Mouse (Mus musculus) lung, postnatal 10 days (tissue): ENCODE measurements around the gene Sppl3.
"Not testable (repeated sequence)": the region's sequence is repeated elsewhere in the genome, so short reads cannot be mapped to it uniquely, and the experiment has no call there.

Experiments used
- DNase-seq: peaks from one replicate; pipeline ENCODE4 v3.0.0; 2021

Sppl3 gene

GRCm38 (mm10) chr5:115076144-115076901, 65.4 kb downstream of the Sppl3 start:
- peak; percentile 82 for DNase-seq

DNA sequence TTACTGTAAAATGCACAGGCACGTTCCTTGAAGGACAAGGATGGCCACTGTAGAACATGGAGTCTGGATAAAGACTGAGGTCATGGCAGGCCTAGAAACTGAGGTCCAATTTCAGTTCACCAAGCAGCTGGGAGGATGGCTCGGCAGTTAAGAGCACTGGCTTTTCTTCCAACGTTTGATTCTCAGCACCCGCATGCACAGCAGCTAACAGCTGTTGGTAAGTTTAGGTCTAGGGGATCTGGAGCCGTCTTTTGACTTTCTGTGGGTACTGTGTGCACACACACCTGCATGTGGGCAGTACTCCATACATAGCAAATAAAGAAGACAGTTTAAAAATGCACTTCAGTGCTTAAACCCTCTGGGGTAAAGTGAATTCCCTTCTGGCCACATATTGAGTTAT, 70.7 kb downstream of the Sppl3 start:
- DNase-seq = no peak

- DNase-seq = no peak
Observed at GRCm38 (mm10) chr5:115083492-115083891, 72.6 kb downstream of the Sppl3 start.

DNA sequence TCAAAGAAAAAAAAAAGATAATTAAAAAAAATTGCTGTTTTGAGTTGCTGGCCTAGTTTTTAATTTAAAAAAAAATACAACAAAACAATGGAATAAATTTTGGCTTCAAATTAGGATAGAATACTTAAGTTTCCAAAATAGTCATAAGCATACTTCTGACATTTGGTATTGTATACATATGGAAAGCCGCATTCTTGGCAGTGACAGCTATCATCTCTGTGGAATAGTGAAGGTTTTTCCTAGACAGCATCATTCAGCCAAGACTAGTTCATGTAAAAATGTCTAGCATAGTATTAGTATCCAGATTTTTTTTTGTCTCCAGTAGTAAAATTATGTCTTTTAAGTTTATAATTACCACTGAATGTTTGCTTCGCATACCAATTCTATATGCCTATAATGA, 74.7 kb downstream of the Sppl3 start:
- DNase-seq = no peak

- DNase-seq = no peak
Observed at GRCm38 (mm10) chr5:115089592-115090268, 78.8 kb downstream of the Sppl3 start.

- no peak for DNase-seq
Observed at GRCm38 (mm10) chr5:115091015-115091414, 80.1 kb downstream of the Sppl3 start.

DNA sequence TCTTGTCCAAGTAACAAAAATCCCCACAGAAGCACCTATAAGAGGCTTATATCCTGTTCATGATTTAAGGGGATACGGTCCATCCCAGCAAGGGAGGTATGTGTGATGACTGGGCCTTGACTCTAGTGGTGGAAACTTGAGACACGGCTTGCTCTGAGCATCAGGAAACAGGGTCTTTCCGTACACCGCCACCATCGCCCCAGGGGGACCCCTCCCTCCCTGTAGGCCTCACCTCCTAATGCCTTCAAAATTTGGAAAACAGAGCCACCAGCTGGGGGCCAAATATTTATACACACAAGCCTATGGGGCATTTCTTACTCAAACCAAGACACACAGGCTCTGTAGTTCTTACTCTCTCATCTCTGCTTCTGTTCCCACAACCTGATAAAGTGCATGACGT, 80.8 kb downstream of the Sppl3 start:
- DNase-seq = no peak

DNA sequence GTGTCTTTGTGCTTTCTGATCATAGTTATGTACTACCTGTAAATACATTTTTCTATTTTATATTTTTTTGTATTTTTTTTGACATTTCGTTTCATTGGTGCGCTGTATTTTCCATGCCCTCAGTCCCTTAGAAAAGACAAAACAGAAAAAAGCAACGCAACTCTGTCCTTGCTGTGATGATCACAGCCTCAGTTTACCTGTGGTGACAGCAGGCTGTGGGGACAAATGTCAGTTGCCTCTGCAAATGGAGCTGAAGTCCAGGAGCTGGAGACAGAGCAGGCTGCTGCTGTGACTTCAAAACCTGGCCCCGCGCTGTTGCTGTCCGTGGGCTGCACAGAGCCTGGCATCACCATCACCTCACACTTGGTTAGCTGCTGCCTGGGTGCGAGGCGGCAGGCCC, 87.3 kb downstream of the Sppl3 start, which contains the start of gene Gm10401:
Gm10401 (minus strand) TSS at position 101 of the 400 bp plus-strand sequence.
- DNase-seq = no peak

DNA sequence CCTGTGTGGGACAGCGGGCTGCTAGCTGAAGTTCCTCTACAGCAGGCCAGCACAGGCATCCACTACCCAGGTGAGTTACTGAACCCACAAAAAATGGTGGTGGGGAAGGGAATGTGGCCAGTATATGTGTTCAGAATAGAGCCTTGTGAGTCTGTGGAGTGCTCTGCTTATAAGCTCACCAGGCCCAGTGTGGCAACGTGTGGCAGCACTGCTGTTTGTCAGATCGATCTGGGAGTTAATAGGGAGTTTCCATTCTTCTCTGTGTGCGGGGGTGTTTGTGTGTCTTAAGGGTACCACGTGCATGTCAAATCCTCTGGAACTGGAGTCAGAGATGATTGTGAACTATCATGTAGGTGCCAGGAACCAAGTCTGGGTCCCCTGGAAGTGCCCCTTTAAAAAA, 88.6 kb downstream of the Sppl3 start:
- no peak for DNase-seq

- DNase-seq = peak; percentile 43
Observed at GRCm38 (mm10) chr5:115099991-115100390, 89.1 kb downstream of the Sppl3 start.

- DNase-seq = no peak
Observed at GRCm38 (mm10) chr5:115100473-115100872, 89.5 kb downstream of the Sppl3 start.

GRCm38 (mm10) chr5:115102231-115102630, 91.3 kb downstream of the Sppl3 start:
- DNase-seq = no peak

DNA sequence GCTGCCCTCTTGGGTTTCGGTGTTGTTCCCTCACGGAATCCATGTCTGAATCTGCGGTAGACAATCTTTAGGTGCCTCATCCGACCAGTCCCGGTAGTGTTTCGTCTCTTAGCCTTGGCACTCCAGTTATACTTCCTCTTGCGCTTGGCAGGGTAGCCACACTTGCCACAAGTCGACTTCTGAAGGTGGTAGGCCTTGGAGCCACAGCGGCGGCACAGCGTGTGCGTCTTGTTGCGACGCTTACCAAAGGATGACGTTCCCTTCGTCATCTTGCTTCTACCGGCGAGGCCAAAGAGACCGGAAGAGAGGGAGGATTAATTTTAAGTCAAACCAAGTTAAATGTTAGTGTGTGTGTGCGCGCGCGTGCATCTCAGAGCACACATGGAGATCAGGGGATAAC, 92.3 kb downstream of the Sppl3 start:
- not testable (repeated sequence) for DNase-seq

- no peak for DNase-seq
Observed at GRCm38 (mm10) chr5:115111156-115111555, 100.2 kb downstream of the Sppl3 start.

DNA sequence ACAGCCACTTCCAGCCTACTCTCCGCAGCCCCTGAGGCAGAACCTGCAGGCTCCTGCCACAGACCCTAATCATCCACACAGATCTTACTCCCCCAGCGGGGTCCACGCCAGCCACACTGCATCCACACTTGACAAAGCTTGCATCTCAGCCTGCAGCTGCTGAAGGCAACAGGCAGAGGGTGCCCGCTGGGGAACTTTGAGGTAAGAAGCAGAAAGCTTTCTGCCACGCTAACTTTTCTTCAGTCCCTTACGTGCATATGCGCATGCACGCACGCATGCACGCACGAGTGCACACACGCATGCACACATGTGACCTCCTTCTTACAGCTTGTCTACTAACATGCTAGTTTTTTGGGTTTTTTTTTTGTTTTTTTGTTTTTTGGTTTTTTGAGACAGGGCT, 102.3 kb downstream of the Sppl3 start:
- DNase-seq = no peak

DNA sequence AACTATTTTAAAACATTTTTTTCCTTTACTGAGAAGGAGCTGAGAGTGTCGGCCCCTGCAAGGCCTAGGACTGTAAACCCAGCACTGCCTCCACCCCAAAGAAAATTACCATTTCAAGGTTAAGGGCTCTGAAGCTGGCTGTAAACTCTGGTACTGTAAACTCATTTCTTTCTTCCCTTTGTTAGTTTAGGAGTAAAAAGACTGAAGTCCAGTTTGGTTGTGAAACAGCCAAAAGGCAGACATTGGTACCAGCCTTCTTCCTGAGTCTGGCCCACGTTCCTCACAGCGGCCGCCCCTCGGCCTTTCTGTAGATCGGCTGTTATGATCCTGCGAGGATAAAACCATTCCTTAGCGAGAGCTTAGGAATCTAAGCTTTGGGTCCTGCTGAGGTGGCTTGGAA, 103.6 kb downstream of the Sppl3 start:
- no peak for DNase-seq

DNA sequence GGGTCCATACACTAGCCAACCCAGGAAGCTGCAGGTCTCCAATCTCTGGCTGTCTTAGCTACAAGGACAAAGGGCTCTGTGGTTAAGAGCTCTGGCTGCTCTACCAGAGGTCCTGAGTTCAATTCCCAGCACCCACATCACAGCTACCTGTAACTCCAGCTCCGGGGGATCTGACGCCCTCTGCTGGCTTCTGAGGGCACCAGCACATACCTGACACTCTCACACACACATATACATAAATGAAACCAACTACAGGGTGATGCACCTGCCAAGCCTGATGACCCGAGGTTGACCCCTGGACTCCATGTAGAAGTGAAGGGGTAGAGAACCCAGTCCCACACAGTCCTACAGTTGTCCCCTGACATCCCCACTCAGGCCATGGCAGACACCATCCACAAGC, 105.5 kb downstream of the Sppl3 start:
- DNase-seq = no peak

DNA sequence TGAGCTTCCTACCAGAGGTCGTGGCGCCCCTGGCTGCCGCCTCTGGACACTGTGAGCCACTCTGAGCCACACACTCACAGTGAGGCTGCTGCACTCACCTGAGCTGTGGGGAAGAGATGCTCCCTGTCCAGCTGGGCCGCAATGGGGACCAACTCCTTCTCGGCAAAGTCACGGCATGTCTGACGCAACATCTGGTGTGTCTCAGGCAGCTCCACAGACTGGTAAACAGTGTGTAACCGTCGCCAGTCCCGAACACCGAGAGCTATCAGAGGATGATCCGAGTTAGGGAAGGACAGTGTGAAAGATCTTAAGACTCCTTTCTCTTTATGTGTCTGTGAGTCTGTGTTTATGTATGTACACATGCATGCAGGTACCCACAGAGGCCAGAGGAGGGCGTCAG, 106.5 kb downstream of the Sppl3 start:
- no peak for DNase-seq

DNA sequence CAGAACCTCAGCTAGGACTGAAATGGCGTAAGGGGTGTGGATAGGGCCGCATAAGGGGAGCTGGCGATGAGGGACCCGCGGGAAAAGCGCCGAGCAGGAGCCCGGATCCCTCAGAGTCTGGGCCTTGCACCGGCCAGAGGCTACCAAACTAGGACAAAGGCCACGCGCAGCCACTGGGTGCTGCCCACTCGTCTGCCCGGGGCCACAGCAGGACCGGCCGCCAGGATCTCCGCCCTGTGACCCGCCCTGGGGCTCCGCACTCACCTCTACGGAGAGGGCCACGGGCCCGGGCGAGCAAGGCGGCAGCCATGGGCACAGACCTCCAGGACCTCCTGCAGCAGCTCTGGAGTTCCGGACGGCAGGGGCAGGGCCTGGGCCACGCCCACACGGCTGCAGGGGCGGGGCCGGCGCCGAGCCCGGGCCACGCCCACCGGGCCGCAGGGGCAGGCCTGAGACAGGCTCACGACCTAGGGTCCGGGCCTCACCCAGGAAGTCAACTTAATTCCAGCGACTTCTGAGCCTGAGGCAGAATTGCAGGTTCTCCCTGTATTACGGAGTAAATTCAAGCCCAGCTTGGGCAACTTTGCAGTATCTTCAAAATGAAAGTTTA, 108.1 kb downstream of the Sppl3 start, which contains the start of gene Acads:
Acads (minus strand) TSS at position 386 of the 610 bp plus-strand sequence.
- DNase-seq = peak; percentile 89

DNA sequence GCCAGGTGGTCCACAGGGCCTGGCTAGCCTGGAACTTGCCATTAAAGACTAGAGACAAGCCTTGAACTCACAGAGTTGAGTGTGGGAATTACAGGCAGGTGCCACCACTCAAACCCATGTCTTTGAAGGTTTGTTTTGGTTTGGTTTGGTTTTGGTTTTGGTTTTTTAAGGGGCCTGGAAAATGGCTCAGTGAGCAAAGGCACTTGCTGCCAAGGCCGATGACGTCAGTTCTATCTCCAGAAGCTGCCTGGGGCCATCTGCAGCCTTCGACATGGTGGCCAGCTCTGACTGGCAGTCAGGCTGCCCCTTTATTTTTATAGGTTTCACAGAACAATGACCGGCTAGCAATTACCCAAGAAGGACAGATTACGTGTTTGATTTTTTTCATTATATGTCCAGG, 110.0 kb downstream of the Sppl3 start:
- DNase-seq = no peak

GRCm38 (mm10) chr5:115124690-115125089, 113.8 kb downstream of the Sppl3 start:
- DNase-seq = no peak

DNA sequence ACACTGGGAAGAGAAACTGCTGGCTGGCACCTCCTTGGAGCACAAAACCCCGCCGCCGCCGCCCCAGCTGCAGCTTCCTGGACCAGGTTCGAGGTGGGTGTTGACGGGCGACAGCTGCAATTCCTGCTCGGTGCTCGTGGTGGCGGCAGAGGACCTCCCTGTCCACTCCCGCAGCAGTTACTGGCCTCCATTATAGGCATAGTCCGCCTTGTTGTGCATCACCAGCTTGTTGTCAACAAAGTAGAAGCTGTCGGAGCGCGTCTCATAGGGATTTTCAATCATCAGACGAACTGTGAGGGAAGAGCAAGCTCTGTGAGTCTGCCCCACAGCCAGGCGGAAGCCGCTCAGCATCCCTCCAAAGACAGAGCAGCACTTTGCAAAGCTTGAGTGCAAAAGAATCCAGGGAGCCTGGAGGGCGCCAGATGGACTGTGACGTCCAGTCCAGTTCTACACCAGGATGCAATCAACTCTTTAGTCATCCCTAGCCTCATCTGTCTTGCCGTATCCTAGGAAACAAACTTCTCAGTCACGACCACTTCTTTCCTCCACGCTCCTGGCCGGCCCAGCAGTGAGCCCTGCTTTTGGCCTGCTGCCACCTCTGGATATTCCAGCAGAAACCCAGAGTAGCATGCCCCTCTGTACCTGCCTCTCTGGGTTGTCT, 114.4 kb downstream of the Sppl3 start:
- peak; percentile 92 for DNase-seq

DNA sequence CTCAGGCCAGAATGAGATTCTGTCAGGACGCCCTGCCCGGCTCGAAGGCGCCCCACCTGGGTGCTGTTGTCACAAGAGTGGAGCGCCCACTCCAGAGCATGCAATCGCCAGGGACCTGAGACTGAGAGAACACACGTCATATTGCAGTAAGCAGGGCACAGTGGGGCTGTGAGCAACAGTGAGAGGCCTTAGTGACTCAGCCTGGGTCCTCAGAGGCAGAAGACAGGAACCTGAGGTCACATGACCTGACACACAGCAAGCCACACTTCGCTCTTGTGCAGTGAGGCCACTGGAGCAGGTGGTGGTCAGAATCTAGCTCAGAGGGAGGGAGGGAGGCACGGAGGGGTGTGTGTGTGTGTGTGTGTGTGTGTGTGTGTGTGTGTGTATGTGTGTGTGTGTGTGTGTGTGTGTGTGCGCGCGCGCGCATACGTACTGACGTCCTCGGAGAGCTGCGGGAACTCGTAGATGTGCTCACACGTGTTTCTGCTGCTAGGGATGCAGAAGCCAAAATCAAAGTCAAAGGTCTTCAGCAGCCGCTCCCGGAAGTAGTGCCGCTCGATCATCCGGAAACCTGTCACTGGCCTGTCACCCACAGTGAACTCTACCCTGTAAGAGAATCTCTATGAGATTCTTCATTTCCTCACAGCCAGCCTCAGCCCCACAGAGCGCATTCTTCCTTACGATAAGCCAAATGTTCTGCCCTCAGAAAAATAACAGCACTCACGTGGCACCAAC, 115.8 kb downstream of the Sppl3 start:
- no peak for DNase-seq
